Mouse (Mus musculus) thymus, adult 2 months (tissue): ENCODE data around the gene Tspan4. TPM values are rescaled to one million over a fixed set of nuclear protein-coding genes. Genes with fewer than 3 reads are reported as not detected.

ENCODE experiments used
- DNase-seq: peaks from one replicate; pipeline ENCODE4 v3.0.0; 2021
- H3K27ac ChIP-seq: fragments of 200-500 bp; 2 replicates; pipeline ENCODE4 v1.5.1; 2012; ENCODE audit warnings: low read length, control low read depth; ENCODE audit not compliant: control insufficient read depth, insufficient read depth
- H3K27me3 ChIP-seq: fragments of 200-500 bp; 2 replicates; pipeline ENCODE4 v1.6.1; 2012; ENCODE audit warnings: mild to moderate bottlenecking, low read length, moderate library complexity, mixed read lengths; ENCODE audit not compliant: control insufficient read depth, insufficient read depth
- H3K36me3 ChIP-seq: fragments of 200-500 bp; 2 replicates; pipeline ENCODE4 v1.6.1; 2012; ENCODE audit warnings: mild to moderate bottlenecking, low read length, moderate library complexity; ENCODE audit not compliant: control insufficient read depth, insufficient read depth
- H3K4me1 ChIP-seq: fragments of 200-500 bp; replicated peaks from 2 replicates; pipeline ENCODE4 v1.6.1; 2012; ENCODE audit warnings: low read length; ENCODE audit not compliant: control insufficient read depth, insufficient read depth
- H3K4me3 ChIP-seq: fragments of 200-500 bp; 2 replicates; pipeline ENCODE4 v1.5.1; 2012; ENCODE audit warnings: mild to moderate bottlenecking, low read length, control low read depth, moderate library complexity; ENCODE audit not compliant: control insufficient read depth, insufficient read depth
- CTCF ChIP-seq: fragments of 200-500 bp; IDR thresholded peaks from 2 replicates; pipeline ENCODE4 v1.5.1; 2012; ENCODE audit warnings: mild to moderate bottlenecking, control low read depth, low read length, moderate library complexity, borderline replicate concordance; ENCODE audit not compliant: control insufficient read depth, poor library complexity, insufficient read depth; ENCODE audit errors: extremely low read depth
- POLR2A ChIP-seq: fragments of 200-500 bp; IDR thresholded peaks from 2 replicates; pipeline ENCODE4 v1.6.1; 2012; ENCODE audit warnings: mild to moderate bottlenecking, low read length, control low read depth, moderate library complexity; ENCODE audit not compliant: control insufficient read depth, poor library complexity, insufficient read depth; ENCODE audit errors: extremely low read depth
- WGBS: fragments of 180-500 bp; shearing (Covaris S2); methylation state at CpG from one replicate; pipeline ENCODE4 v1.1.7; 2018; 5-methylcytosine and 5-hydroxymethylcytosine counted together
- polyA plus RNA-seq: library from polyadenylated mRNA; depleted of rRNA; stranded (reverse); fragments of >200 nt; gene quantifications from 2 replicates; pipeline ENCODE4 v1.2.3, GENCODE M21; 2012; rRNA removed

The Tspan4 gene
- 36.9 and 45.1 TPM in 2 replicates for polyA plus RNA-seq

GRCm38 (mm10) chr7:141475011-141475804 lies at the start of gene Tspan4, which contains the start of gene Polr2l:
Tspan4 (plus strand) TSS chr7:141475240.
Polr2l (minus strand) TSS chr7:141475132.
- Histone ChIP-seq H3K4me1 (peaks cover 31% of the 10 kb centered on the region), H3K4me3 (peak within 1 kb of the TSS; percentile 70), H3K27me3 (no peaks in the 10 kb centered on the region), H3K36me3 (0 out of 2 replicates have a peak, but pooled peaks cover under 1% of the 10 kb centered on the region), H3K27ac (no peak within 1 kb of the TSS)
- under 1% methylated on average over 87 of the region's 87 CpGs for WGBS
- DNase-seq, result peak; percentile 81
- TF ChIP-seq CTCF (peak; percentile 48; the same call in 1 of the 2 replicates), POLR2A (peak; percentile 62)

GRCm38 (mm10) chr7:141426948-141427730 lies 47.9 kb upstream of the Tspan4 start:
- no peaks in the 10 kb centered on the region for H3K27me3 ChIP-seq
- peaks cover 15% of the 10 kb centered on the region for H3K4me1 ChIP-seq
- WGBS, result 92% methylated on average over 12 of the region's 12 CpGs
- no peak overlapping the region for H3K4me3 ChIP-seq
- no peaks in the 10 kb centered on the region for H3K36me3 ChIP-seq
- DNase-seq, result no peak
- H3K27ac ChIP-seq, result no peak overlapping the region
- TF ChIP-seq CTCF, result no peak
- TF ChIP-seq POLR2A, result no peak

- Histone ChIP-seq H3K36me3 (no peaks in the 10 kb centered on the region), H3K4me1 (peaks cover 15% of the 10 kb centered on the region), H3K27me3 (no peaks in the 10 kb centered on the region), H3K4me3 (no peak overlapping the region), H3K27ac (no peak overlapping the region)
- WGBS, result 88% methylated on average over 5 of the region's 5 CpGs
- DNase-seq, result no peak
- TF ChIP-seq CTCF (no peak), POLR2A (no peak)
These were observed 46.3 kb upstream of the Tspan4 start for GRCm38 (mm10) chr7:141428701-141429100.

- TF ChIP-seq CTCF (no peak), POLR2A (no peak)
- Histone ChIP-seq H3K27ac (no peak within 1 kb of the TSS), H3K4me1 (peaks cover 20% of the 10 kb centered on the region), H3K27me3 (no peaks in the 10 kb centered on the region), H3K4me3 (no peak within 1 kb of the TSS), H3K36me3 (no peaks in the 10 kb centered on the region)
- WGBS, result 71% methylated on average over 19 of the region's 19 CpGs
- DNase-seq, result no peak
These were observed 45.7 kb upstream of the Tspan4 start, which contains the start of gene Cend1 for GRCm38 (mm10) chr7:141429310-141429709. Cend1 (minus strand) TSS chr7:141429491.

GRCm38 (mm10) chr7:141429840-141430584 lies 45.0 kb upstream of the Tspan4 start:
- Histone ChIP-seq H3K27me3 (no peaks in the 10 kb centered on the region), H3K4me3 (no peak overlapping the region), H3K4me1 (peaks cover 27% of the 10 kb centered on the region), H3K36me3 (no peaks in the 10 kb centered on the region), H3K27ac (no peak overlapping the region)
- WGBS, result 95% methylated on average over 9 of the region's 9 CpGs
- DNase-seq, result no peak
- no peak for TF ChIP-seq POLR2A
- no peak for TF ChIP-seq CTCF

- WGBS, result 98% methylated on average over 9 of the region's 9 CpGs
These were observed 44.3 kb upstream of the Tspan4 start for GRCm38 (mm10) chr7:141430585-141431240.

More at GRCm38 (mm10) chr7:141430585-141431240, 44.3 kb upstream of the Tspan4 start:
- no peaks in the 10 kb centered on the region for H3K36me3 ChIP-seq
- DNase-seq, result no peak
- peaks cover 31% of the 10 kb centered on the region for H3K4me1 ChIP-seq
- H3K27me3 ChIP-seq, result no peaks in the 10 kb centered on the region
- no peak overlapping the region for H3K4me3 ChIP-seq
- no peak for TF ChIP-seq CTCF
- TF ChIP-seq POLR2A, result no peak
- no peak overlapping the region for H3K27ac ChIP-seq
